Mouse (Mus musculus): ENCODE results near the gene Atp2b1.

DNA sequence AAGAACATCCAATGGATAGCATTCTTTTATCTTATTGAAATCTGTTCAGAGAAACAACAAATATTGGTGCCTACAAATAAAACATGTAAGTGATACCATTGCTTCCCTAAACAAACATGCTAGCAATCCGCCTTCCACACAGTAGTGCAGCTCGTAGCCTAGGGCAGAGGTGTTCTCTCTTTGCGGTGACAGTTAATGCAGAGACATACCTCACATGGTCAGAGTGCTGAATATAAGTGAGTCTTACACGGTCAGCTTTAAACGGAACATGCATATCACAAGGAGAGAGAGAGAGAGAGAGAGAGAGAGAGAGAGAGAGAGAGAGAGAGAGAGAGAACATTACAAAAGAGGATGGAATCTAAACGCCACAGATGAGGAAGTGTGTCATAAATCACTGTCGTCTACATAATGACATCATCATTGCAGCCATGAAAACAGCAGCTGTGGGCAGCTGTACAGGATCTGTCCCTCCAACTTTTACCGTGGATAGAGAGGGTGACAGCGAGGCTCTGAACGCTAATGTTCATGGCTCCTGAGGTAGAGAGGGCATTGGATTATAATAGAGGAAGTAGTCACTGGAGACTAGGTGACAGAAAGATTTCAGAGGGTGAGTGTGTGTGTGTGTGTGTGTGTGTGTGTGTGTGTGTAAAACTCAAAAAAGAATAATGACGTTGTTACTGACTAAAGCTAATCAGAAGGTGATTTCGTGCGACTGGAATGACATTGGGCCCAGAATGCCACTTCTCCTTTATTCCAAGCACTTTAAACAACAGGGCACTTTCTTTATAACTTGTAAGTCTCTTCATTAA, 52.4 kb downstream of the Atp2b1 start:
- TF ChIP-seq CTCF (IDR thresholded peaks at IDR 0.05; ENCODE audit: control insufficient read depth, insufficient read depth, insufficient read length): no peak
- no peak for TF ChIP-seq MAX (IDR thresholded peaks at IDR 0.05)
- no peak for TF ChIP-seq MYOD1 (IDR thresholded peaks at IDR 0.05; ENCODE audit: control insufficient read depth, insufficient read length, low read depth)
- TF ChIP-seq USF1 (IDR thresholded peaks at IDR 0.05; ENCODE audit: low read depth): no peak
- TF ChIP-seq CEBPB (IDR thresholded peaks at IDR 0.05; ENCODE audit: low read depth): no peak
